Mouse (Mus musculus) G1E (cell line): ENCODE measurements around the gene Man2b2. TPM values are rescaled to one million over a fixed set of nuclear protein-coding genes. Genes with fewer than 3 reads are reported as not detected.

Experiments used
- ATAC-seq: 2 replicates; pipeline ENCODE4 v1.8.0; 2016; ENCODE audit warnings: mild to moderate bottlenecking; ENCODE audit not compliant: insufficient number of reproducible peaks, poor library complexity, low FRiP score, severe bottlenecking; ENCODE audit errors: extremely low read depth
- DNase-seq: peaks from one replicate; pipeline ENCODE4 v3.0.0; 2012; ENCODE audit warnings: low spot score
- H3K27me3 ChIP-seq: 2 replicates; pipeline ENCODE4 v1.6.1; 2012; ENCODE audit warnings: mild to moderate bottlenecking, low read length, inconsistent platforms; ENCODE audit not compliant: insufficient read depth
- H3K36me3 ChIP-seq: replicated peaks from 2 replicates; pipeline ENCODE3; 2012; ENCODE audit warnings: mild to moderate bottlenecking, inconsistent platforms
- H3K4me1 ChIP-seq: 2 replicates; pipeline ENCODE4 v1.6.1; 2012; ENCODE audit warnings: low read depth, low read length, inconsistent platforms, mixed read lengths; ENCODE audit not compliant: insufficient read depth
- H3K4me3 ChIP-seq: 2 replicates; pipeline ENCODE4 v1.5.1; 2012; ENCODE audit warnings: low read depth, mild to moderate bottlenecking, inconsistent platforms, low read length, moderate library complexity, mixed read lengths
- H3K9me3 ChIP-seq: replicated peaks from 2 replicates; pipeline ENCODE4 v1.6.1; 2012; ENCODE audit warnings: inconsistent platforms
- CTCF ChIP-seq: IDR thresholded peaks from 2 replicates; pipeline ENCODE4 v1.5.1; 2012; ENCODE audit warnings: low read depth, low read length, inconsistent platforms, mixed read lengths
- GATA1 ChIP-seq: IDR thresholded peaks from 2 replicates; pipeline ENCODE4 v1.6.1; 2012; ENCODE audit warnings: borderline replicate concordance, low read length, inconsistent platforms, mixed read lengths
- GATA2 ChIP-seq: IDR thresholded peaks from 2 replicates; pipeline ENCODE4 v1.6.1; 2012; ENCODE audit warnings: low read depth, low read length, inconsistent platforms, borderline replicate concordance
- POLR2AphosphoS5 ChIP-seq: IDR thresholded peaks from 2 replicates; pipeline ENCODE4 v1.6.1; 2012; ENCODE audit warnings: low read depth, low read length, inconsistent platforms; ENCODE audit not compliant: insufficient replicate concordance
- TAL1 ChIP-seq: conservative IDR thresholded peaks from 2 replicates; pipeline ENCODE4 v1.6.1; 2012; ENCODE audit warnings: low read depth, low read length, inconsistent platforms, mixed read lengths
- polyA plus RNA-seq: library from polyadenylated mRNA; stranded (reverse); fragments of >175 nt; gene quantifications from 2 replicates; pipeline ENCODE4 v1.2.3, GENCODE M21; 2012
- total RNA-seq, 2 experiments: library from RNA; stranded (forward) in 1 of 2; stranded (reverse) in 1 of 2; fragments of 200-1000 nt in 1 of 2; fragments of >200 nt in 1 of 2; fragmentation: Nextera tagmentation in 1 of 2; gene quantifications; 2 replicates each; pipeline ENCODE4 v1.2.3; 2014 to 2017

Gene Man2b2
- total and polyA plus RNA-seq, 3 experiments: 18.6 to 45.0 (median 39.3) TPM

- H3K9me3 ChIP-seq: no peaks in the 10 kb centered on the region
- ATAC-seq (no peak), DNase-seq (no peak)
- no peak overlapping the region for H3K4me3 ChIP-seq
- H3K27me3 ChIP-seq: peaks cover 8% of the 10 kb centered on the region
- TF ChIP-seq GATA1 (no peak), GATA2 (no peak), POLR2AphosphoS5 (no peak), CTCF (no peak; the same call in 1 of the 2 replicates), TAL1 (no peak)
- no peaks in the 10 kb centered on the region for H3K36me3 ChIP-seq
- peaks cover 9% of the 10 kb centered on the region for H3K4me1 ChIP-seq
Measured at GRCm38 (mm10) chr5:36757033-36757432, 73.4 kb downstream of the Man2b2 start.

Other genes with a start within 250 kb of the Man2b2 start
- gene Tbc1d14, start 237.4 kb downstream of the Man2b2 start, total RNA-seq (2014; fragmentation: Nextera tagmentation): 12.5 and 15.7 TPM in 2 replicates
- gene Tbc1d14, start 237.4 kb downstream of the Man2b2 start, total RNA-seq (2017): 7.7 and 8.0 TPM in 2 replicates
- gene Tbc1d14, start 237.4 kb downstream of the Man2b2 start, polyA plus RNA-seq: 13.1 and 15.2 TPM in 2 replicates
- gene D5Ertd579e, start 134.6 kb downstream of the Man2b2 start, total RNA-seq (2014; fragmentation: Nextera tagmentation): 21.4 and 27.5 TPM in 2 replicates
- 34.4 and 39.4 TPM in 2 replicates for gene D5Ertd579e, start 134.6 kb downstream of the Man2b2 start, total RNA-seq (2017)
- gene D5Ertd579e, start 134.6 kb downstream of the Man2b2 start, polyA plus RNA-seq: 3.4 and 3.5 TPM in 2 replicates
- gene Bloc1s4, start 82.0 kb downstream of the Man2b2 start, total RNA-seq (2014; fragmentation: Nextera tagmentation): 5.1 and 9.3 TPM in 2 replicates
- 17.6 and 19.7 TPM in 2 replicates for gene Bloc1s4, start 82.0 kb downstream of the Man2b2 start, total RNA-seq (2017)
- 15.9 and 22.4 TPM in 2 replicates for gene Bloc1s4, start 82.0 kb downstream of the Man2b2 start, polyA plus RNA-seq
- gene Mrfap1, start 33.9 kb downstream of the Man2b2 start, total RNA-seq (2014; fragmentation: Nextera tagmentation): 101 and 106 TPM in 2 replicates
- gene Mrfap1, start 33.9 kb downstream of the Man2b2 start, total RNA-seq (2017): 278 and 310 TPM in 2 replicates
- gene Mrfap1, start 33.9 kb downstream of the Man2b2 start, polyA plus RNA-seq: 98.5 and 126 TPM in 2 replicates
- not detected in 2 replicates for gene Ppp2r2c, start 37.9 kb upstream of the Man2b2 start, total RNA-seq (2014; fragmentation: Nextera tagmentation)
- gene Ppp2r2c, start 37.9 kb upstream of the Man2b2 start, total RNA-seq (2017): 0.05 and 0.12 TPM in 2 replicates
- not detected in 2 replicates for gene Ppp2r2c, start 37.9 kb upstream of the Man2b2 start, polyA plus RNA-seq
- gene Wfs1, start 158.6 kb upstream of the Man2b2 start, total RNA-seq (2014; fragmentation: Nextera tagmentation): not detected in 2 replicates
- gene Wfs1, start 158.6 kb upstream of the Man2b2 start, total RNA-seq (2017): 0.05 TPM in 1 of 2 replicates, not detected in the other
- 0.02 TPM in 1 of 2 replicates, not detected in the other for gene Wfs1, start 158.6 kb upstream of the Man2b2 start, polyA plus RNA-seq